In the genomic region with DNA sequence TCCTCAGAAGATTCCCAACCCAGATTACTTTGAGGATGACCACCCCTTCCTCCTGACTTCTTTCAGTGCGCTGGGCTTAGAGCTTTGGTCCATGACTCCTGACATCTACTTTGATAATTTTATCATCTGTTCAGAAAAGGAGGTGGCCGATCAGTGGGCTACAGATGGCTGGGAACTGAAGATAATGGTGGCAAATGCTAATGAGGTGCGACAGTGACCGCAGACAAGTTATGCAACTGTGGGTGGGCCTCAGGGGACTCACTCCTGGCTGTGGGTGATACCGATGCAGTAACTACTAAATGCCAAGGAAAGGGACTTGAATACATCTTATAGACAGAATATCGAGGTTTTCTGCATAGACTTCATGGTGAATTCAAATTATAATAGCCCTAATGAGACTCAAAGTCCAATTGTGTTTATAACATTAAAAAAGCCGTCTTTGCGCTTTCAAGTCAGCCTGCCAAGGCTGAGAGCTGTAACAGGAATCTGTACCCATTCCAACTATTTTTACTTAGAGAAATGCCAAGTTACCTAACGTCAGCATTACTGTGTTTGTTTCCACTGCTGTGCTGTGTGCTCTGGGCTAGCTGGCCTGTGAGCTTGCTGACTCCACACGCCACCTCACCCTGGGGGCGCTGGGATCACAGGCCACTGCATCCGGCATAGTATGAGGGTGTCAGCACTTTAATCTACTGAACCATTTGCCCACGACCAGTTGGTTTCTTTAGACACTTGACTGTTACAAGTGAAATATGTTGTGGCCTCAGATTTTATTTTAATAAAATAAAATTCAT, we compare ENCODE assay signal across 12 mouse cellular contexts. TPM values are rescaled to one million over a fixed set of nuclear protein-coding genes. Genes with fewer than 3 reads are reported as not detected.
A peak's percentile ranks its signal among the peaks of the same experiment; 100 is the strongest.
DNase-seq lines count a peak whose midpoint lies in the region; ATAC-seq lines count a peak whose summit lies in the region.
"Had no signal": no experiment of that assay in that cellular context is flagged by ENCODE, and none has a peak within 500 bp of the region (broad histone marks: within the 10 kb centered on the region; RNA-seq: fewer than 3 reads in every experiment).

No protein-coding gene starts in this region.

- H3K4me2 ChIP-seq in stomach, embryonic 16.5 days (ENCODE audit: low read depth, low read length): no peak overlapping the region
- no peak overlapping the region for H3K4me2 ChIP-seq in midbrain, embryonic 15.5 days
- H3K4me2 ChIP-seq: embryonic facial prominence, embryonic 13.5 days; hindbrain, embryonic 15.5 days had no signal

- WGBS in stomach, embryonic 16.5 days: 72% methylated on average over 13 of the region's 13 CpGs
- WGBS in midbrain, embryonic 15.5 days: 71% methylated on average over 13 of the region's 13 CpGs

- peak; percentile 42 to 43 for DNase-seq in right cerebral cortex, postnatal 10 days (ENCODE audit: low spot score in 2 of 2)
- no peak for DNase-seq in right cerebral cortex, postnatal 14 days
- DNase-seq in liver: peak; percentile 84
- DNase-seq in layer of hippocampus, adult 9-10 months (ENCODE audit: low spot score): no peak
- DNase-seq in ovary, postnatal 14 days (ENCODE audit: low spot score): no peak
- DNase-seq: cerebellum, adult 2 months had no signal

- no peak overlapping the region for H3K27ac ChIP-seq in stomach, embryonic 16.5 days (ENCODE audit: low read length)
- no peak overlapping the region for H3K27ac ChIP-seq in midbrain, embryonic 15.5 days
- H3K27ac ChIP-seq: embryonic facial prominence, embryonic 13.5 days; heart, embryonic 10.5 days; hindbrain, embryonic 15.5 days had no signal

- no peaks in the 10 kb centered on the region for H3K4me1 ChIP-seq in stomach, embryonic 16.5 days (ENCODE audit: control insufficient read depth, insufficient read depth, low read length)
- no peaks in the 10 kb centered on the region for H3K4me1 ChIP-seq in midbrain, embryonic 15.5 days
- H3K4me1 ChIP-seq: embryonic facial prominence, embryonic 13.5 days; heart, embryonic 10.5 days; hindbrain, embryonic 15.5 days had no signal

- no peaks in the 10 kb centered on the region for H3K27me3 ChIP-seq in stomach, embryonic 16.5 days (ENCODE audit: control insufficient read depth, insufficient read depth, low read length)
- H3K27me3 ChIP-seq in midbrain, embryonic 15.5 days (replicated peaks): no peaks in the 10 kb centered on the region
- H3K27me3 ChIP-seq: embryonic facial prominence, embryonic 13.5 days; hindbrain, embryonic 15.5 days had no signal

- H3K9me3 ChIP-seq in stomach, embryonic 16.5 days (replicated peaks; ENCODE audit: control insufficient read depth, low read length): no peaks in the 10 kb centered on the region
- no peaks in the 10 kb centered on the region for H3K9me3 ChIP-seq in midbrain, embryonic 15.5 days
- H3K9me3 ChIP-seq: embryonic facial prominence, embryonic 13.5 days; heart, embryonic 10.5 days; hindbrain, embryonic 15.5 days had no signal

- ATAC-seq in common myeloid progenitor, adult 5-6 weeks (replicated peaks; ENCODE audit: low read depth, poor library complexity, severe bottlenecking): peak; percentile 84
- 0 out of 2 replicates have a peak, but pooled peaks have one; percentile 29 for ATAC-seq in stomach, embryonic 16.5 days (ENCODE audit: insufficient read depth, low FRiP score)
- no peak for ATAC-seq in midbrain, embryonic 15.5 days (replicated peaks)

- no peak overlapping the region for H3K9ac ChIP-seq in stomach, embryonic 16.5 days (ENCODE audit: low read length)
- H3K9ac ChIP-seq in midbrain, embryonic 15.5 days: no peak overlapping the region
- H3K9ac ChIP-seq: embryonic facial prominence, embryonic 13.5 days; hindbrain, embryonic 15.5 days had no signal

- no peaks in the 10 kb centered on the region for H3K36me3 ChIP-seq in stomach, embryonic 16.5 days (ENCODE audit: control insufficient read depth, insufficient read depth, low read length)
- no peaks in the 10 kb centered on the region for H3K36me3 ChIP-seq in midbrain, embryonic 15.5 days (replicated peaks)
- H3K36me3 ChIP-seq: embryonic facial prominence, embryonic 13.5 days; heart, embryonic 10.5 days; hindbrain, embryonic 15.5 days had no signal

- H3K4me3 ChIP-seq in stomach, embryonic 16.5 days (replicated peaks; ENCODE audit: low read length): no peak overlapping the region
- H3K4me3 ChIP-seq in midbrain, embryonic 15.5 days: no peak overlapping the region
- H3K4me3 ChIP-seq: embryonic facial prominence, embryonic 13.5 days; heart, embryonic 10.5 days; hindbrain, embryonic 15.5 days had no signal

RNA-seq across cellular contexts. Expression of a gene that starts 33.6 kb away (rescaled TPM):
- total RNA-seq in common myeloid progenitor, adult 5-6 weeks (2017): 0.23 and 1.2 TPM in 2 replicates
- 0.47 and 0.61 TPM in 2 replicates for polyA plus RNA-seq in stomach, embryonic 16.5 days (2015; fragmentation: Nextera tagmentation; extraction: Ambion mirVana)
- 10.0 and 10.4 TPM in 2 replicates for polyA plus RNA-seq in midbrain, embryonic 15.5 days (2015; fragmentation: Nextera tagmentation; extraction: Ambion mirVana)

RNA-seq across cellular contexts. Expression of a gene that starts 35.0 kb away (rescaled TPM):
- 52.8 and 70.0 TPM in 2 replicates for total RNA-seq in common myeloid progenitor, adult 5-6 weeks (2017)
- 88.7 and 98.3 TPM in 2 replicates for polyA plus RNA-seq in stomach, embryonic 16.5 days (2015; fragmentation: Nextera tagmentation; extraction: Ambion mirVana)
- 260 and 268 TPM in 2 replicates for polyA plus RNA-seq in midbrain, embryonic 15.5 days (2015; fragmentation: Nextera tagmentation; extraction: Ambion mirVana)

Comparison
In these comparisons a context has a peak if more than half of its experiments do, and no peak if none do; other contexts are left out.
1. DNase-seq: peak in right cerebral cortex, postnatal 10 days (2 of 2) and liver (single experiment); none in right cerebral cortex, postnatal 14 days (single experiment), layer of hippocampus, adult 9-10 months (single experiment) and ovary, postnatal 14 days (single experiment).